Mouse (Mus musculus) ovary, postnatal 36 days (tissue): ENCODE results near the gene Klf15.
A peak's percentile ranks its signal among the peaks of the same experiment; 100 is the strongest.

Experiments
- DNase-seq: peaks from one replicate; pipeline ENCODE4 v3.0.0; 2022; ENCODE audit warnings: low spot score, mixed read lengths

The Klf15 gene

DNA sequence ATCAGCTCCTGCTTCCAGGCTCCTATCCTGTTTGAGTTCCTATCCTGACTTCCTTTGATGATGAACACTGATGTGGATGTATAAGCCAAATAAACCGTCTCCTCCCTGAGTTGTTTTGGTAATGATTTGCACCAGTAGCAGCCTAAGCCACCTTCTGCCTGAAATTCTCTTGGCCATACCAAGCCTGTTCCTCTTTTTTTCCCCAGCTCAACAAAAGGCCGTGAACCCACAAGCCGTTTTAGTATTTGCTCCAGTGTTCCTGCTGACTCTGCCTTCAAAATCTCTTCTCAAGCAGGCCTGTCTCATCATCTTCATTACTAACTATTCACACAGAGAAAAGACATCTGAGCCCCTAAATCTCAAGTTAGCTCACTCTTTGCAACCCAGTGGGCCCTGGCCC is 31.8 kb downstream of the Klf15 start:
- DNase-seq = no peak

DNA sequence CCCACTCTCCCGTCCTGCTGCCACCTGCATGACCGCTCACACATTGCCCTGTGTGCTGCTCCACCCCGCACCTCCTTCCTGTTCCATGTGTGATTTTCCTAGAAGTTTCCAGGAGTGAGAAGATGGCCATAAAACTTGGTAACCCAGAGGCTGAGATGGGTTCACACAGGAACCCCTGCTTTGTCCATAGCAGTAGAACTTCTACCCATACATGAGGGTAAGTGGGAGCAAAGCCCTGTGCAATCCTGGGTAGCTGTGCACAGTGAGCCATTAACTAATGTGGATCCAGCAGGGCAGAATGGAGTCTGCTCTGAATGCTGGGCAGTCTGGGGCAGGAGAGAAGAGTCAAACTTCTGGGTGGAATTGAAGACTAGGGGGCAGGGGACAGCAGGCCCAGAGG is 32.2 kb downstream of the Klf15 start:
- DNase-seq = no peak

GRCm38 (mm10) chr6:90495282-90495912 is 33.0 kb downstream of the Klf15 start:
- DNase-seq = no peak

DNA sequence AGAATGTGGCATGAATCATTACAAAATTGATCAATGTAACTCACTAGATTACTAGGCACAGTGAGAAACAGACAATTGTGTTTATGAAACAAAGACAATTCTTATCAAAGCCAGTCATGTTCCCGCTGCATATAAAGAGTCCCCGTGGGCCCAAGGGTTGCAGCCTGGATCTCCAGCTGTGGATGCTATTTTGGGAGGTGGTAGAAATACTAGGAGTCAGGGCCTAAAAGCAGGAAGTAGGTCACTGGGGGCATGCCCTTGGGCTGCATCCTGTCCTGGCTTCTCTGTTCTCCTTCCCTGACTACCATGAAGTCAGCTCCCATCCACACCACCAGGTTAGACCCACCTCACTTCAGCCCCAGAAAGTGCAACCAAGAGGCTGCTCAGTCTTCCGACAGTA is 33.8 kb downstream of the Klf15 start:
- no peak for DNase-seq

GRCm38 (mm10) chr6:90499509-90499908 is 37.1 kb downstream of the Klf15 start:
- DNase-seq = no peak

DNA sequence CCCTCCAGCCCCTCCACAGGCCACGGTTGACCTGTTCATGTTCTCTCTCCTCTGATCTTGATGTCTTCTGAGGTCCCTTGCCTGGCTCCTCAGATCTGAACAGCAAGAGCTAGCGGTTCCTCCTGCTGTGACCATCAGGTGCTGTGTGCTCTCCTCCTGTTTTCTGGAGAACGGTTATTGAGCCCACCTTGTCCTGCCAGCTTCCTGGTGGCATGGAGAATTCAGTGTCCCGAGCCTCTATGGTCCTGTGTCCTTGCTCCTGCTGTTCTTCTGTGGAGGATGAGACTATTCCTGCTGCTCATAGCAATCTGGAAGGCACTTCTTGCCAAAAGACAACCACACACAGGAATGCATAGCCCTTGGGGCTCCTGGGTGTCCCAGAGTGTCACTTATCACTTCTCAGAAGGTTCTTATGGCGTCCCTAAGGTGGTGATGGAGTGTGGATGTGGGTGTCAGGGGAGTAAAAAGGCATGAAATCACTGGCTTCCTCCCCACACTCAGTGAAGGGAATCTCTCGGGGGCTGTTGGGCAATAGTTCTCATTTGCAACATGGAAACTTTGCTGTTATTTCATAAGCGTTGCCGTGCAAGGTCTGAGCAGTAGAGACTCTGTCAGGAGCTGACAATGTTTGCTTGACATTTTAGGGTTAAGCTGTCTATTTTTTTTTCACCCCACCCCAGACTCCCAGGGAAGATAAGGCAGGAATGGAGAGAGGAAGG is 39.0 kb downstream of the Klf15 start:
- DNase-seq = no peak

GRCm38 (mm10) chr6:90505906-90506305 is 43.5 kb downstream of the Klf15 start:
- DNase-seq = peak; percentile 23

GRCm38 (mm10) chr6:90506673-90507311 is 44.4 kb downstream of the Klf15 start:
- DNase-seq = peak; percentile 80

DNA sequence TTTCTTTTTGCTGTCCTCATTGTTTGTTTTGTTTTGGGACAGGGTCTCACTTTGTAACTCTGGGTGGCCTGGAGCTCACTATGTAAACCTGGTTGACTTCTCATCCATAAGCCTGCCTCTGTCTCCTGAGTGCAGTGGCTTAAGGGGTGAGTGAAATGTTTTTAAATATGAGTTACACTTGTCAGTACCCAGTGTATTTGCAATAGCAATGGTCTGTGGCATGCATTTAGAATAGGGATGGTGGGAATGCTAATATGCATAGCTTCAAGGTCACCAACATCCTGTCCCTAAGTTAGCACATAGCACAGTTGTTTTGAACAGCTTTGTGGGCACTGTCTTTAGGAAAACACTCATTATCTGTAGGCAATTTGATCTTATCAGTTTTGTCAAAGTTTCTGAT is 45.1 kb downstream of the Klf15 start:
- DNase-seq = no peak

DNA sequence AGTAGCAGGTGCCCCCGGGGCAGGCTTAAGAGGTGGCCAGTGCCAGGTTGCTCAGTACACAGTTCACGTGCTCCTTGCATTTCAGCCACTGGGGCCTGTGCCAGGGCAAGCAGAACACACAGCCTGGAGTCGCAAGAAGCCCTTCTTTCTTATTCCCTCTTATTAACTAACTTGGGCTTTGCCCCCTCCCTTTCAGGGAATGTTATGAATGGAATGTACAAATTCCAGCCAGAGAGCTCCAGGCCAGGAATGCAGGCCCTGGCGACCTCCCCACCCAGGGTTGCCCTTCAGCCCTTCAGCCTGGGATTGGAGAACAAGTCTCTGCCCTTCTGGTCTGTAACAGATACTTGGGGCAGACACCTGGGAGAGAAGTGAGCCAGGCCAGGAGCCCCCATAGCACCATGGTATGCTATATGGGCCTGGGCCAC is 45.8 kb downstream of the Klf15 start:
- DNase-seq = peak; percentile 55

DNA sequence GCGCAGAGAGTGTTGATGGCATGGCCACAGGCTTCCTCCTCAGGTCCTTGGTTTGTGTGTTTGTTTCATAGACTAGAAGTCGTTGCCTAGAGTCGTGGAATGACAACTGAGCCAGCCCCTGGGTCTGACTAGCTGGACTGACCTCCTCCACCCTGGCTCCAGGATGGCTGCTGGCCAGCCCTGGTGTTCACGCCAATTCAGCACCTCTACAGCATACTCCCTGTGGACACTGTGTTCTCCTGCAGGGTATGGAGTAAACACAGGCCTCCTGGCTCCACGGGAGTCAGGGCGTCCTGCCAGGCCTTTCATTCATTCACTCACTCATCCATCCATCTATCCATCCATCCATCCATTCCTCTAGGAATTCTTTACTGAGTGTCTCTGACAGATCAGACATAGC is 46.7 kb downstream of the Klf15 start:
- peak; percentile 64 for DNase-seq

- no peak for DNase-seq
Observed at GRCm38 (mm10) chr6:90512416-90512815, 50.0 kb downstream of the Klf15 start.

DNA sequence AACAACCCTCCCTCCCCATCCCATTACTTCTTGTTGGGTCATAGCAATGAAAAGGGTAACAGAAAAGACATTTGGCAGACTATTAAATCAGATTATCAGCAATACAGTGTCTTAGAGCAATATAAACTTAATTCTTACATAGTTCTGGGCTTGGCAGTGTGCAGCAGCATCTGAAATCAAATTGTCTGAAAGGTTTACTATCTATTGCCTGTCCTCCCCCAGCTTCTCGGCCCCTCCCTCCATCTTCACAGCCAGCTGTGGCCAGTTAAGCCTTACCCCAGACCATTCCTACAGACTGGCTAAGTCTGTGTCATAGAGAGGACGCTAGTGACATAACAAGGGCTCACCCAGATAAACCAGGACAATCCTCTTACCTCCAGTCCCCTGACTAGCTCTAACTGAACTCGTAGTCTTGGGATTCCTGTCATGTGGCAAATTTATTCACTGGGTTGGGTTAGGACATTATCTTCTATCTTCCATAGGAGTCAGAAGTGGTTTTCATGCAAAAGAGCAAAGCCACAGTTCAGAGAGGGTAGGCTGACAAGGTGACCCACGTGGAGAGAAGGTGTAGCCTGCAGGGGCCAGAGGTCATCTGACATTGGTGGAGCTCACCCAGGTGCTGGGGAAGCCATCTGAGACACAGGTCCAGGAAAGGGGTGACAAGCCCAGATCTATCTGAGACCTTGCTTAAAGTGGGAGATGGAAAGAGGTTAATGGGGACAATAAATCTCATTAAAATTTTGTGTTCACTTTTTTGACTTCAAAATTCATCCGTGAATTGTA is 50.9 kb downstream of the Klf15 start:
- no peak for DNase-seq

DNA sequence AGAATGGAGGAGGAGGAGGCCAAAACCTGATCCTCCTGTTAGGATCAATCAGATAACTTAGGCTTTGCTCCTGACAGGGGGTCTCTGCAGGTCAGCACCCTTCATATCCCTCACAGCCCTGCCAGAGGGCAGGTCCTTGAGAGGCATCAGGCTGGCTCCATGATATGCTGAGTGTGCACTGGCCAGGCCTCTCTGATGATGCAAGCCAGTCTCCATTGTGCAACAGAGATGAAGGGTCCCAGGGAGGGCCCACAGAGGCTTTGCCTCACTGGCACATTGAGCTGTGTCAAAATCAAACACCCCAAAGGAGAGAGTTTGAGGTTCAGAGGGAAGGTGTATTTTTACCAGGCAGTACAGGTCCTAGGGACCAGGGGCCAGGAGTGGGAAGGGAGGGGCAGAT is 52.0 kb downstream of the Klf15 start:
- DNase-seq = no peak

DNA sequence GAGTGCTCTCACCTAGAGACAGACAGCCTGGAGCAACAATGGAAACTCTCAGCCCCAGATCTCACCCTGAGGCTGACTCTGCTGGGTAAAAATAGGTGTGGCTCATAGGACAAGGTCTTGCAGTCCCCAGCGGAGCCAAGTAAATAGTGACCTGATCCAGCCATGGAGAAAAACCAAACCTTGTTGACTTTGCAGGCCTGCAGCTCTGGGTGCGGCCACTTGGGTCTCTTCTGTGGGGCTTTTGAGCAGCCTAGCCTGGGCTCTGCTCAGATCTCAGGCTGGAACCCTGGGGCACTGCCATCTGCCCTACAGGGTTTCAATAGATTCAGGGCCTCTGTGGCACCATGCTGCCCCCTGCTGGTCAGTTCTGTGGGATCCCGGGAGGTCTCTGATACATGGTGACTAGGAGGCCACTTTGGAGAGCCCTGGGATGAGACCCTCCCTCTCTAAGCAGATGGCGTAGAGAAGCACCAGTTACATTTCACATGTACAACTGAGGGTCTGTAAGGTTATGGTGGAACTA is 52.6 kb downstream of the Klf15 start:
- peak; percentile 86 for DNase-seq

GRCm38 (mm10) chr6:90518892-90519291 is 56.5 kb downstream of the Klf15 start:
- DNase-seq = no peak

DNA sequence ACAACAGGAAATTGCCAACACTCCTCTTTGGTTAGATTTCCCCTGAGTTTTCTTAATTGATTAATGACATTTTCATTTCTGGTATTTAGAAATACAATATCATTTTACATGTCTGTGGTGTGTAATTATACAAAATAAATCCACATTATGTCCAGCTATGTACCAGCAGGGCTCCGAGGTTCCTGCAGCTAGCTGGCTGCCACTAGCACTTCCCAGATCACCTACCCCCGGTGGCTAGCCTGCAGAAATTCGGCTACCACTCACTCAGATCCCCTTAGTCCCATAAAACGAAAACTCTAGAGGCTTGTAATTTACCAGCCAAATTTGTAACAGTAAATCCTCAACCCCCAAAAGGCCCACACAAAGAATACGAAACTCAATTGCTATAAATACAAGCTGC is 57.0 kb downstream of the Klf15 start:
- no peak for DNase-seq
